Mouse (Mus musculus) gastrocnemius, adult 8-10 months (tissue): ENCODE results near the gene Ggct. TPM values are rescaled to one million over a fixed set of nuclear protein-coding genes. Genes with fewer than 3 reads are reported as not detected.

Experiments
- DNase-seq, 2 experiments: peaks; one replicate each; pipeline ENCODE4 v3.0.0; 2022; ENCODE audit warnings: low spot score in 2 of 2
- total RNA-seq, 4 experiments: library from RNA; stranded (reverse); gene quantifications; 2 replicates each; pipeline ENCODE4 v1.2.4; 2022

The Ggct gene
- total RNA-seq, 4 experiments from 2014 or later: 8.0 to 10.1 (median 8.7) TPM

GRCm38 (mm10) chr6:54952542-54952941, 40.2 kb downstream of the Ggct start:
- DNase-seq: no peak

DNA sequence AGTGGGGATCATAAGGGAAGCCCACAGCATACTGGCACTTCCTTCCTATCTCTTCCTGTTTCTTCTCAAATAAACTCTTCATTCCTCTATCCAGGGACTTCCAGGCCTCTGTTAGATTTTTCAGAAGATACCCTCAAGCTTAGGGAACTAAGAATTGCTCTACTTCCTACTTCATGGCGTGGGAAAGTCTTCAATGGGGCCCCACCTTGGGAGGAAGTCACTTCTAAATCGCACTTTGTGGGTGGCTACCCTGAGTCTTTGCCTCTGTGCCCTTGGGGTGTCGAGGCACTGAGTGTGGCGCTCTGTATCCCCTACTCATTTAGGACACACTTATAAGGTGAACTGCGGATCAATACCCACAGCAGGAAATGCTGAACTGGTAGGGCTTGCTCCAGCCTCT, 44.1 kb downstream of the Ggct start:
- DNase-seq: no peak

GRCm38 (mm10) chr6:54946241-54946953, 46.4 kb downstream of the Ggct start:
- no peak for DNase-seq

DNA sequence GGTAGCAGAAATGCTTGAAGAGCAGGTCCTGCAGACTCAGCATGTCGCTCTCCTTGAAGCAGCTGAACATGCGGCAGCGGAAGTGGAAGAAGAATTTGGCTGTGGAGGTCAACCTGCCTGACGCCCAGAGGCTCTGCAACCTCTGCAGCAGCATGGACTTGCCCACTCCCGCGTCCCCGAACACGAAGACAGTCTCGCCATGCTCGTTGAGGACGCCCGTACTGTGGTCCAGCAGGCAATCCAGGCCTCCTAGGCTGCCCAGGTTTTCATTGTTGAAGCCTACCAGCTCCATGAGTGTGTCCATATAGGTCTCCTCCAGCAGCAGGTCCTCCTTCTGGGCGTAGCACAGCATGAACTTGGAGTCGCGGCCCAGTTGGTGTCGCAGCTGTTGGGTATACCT, 48.2 kb downstream of the Ggct start:
- no peak for DNase-seq

GRCm38 (mm10) chr6:54943753-54944152, 49.0 kb downstream of the Ggct start:
- DNase-seq: no peak

DNA sequence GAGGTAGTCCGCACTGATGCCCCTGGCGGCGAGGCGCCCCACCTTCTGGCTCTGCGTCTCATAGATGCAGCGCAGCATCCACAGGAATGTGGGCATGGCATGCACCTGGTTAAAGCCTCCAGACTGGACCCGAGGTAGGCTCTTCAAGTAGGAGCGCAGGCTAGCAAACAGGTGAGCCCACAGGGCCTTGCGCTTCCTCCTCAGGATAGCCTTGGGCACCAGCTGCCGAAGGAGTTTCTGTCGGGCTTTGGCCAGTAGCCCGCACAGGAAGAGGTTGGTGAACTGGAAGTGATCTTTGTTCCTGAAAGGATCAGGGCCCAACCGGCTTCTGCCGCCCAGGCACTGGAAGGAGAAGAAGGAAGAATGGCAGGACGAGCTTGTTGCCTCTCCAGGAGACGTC, 49.5 kb downstream of the Ggct start:
- no peak for DNase-seq

- DNase-seq: no peak
Observed at GRCm38 (mm10) chr6:54941149-54941548, 51.6 kb downstream of the Ggct start.

GRCm38 (mm10) chr6:54940126-54940525, 52.6 kb downstream of the Ggct start:
- no peak for DNase-seq

DNA sequence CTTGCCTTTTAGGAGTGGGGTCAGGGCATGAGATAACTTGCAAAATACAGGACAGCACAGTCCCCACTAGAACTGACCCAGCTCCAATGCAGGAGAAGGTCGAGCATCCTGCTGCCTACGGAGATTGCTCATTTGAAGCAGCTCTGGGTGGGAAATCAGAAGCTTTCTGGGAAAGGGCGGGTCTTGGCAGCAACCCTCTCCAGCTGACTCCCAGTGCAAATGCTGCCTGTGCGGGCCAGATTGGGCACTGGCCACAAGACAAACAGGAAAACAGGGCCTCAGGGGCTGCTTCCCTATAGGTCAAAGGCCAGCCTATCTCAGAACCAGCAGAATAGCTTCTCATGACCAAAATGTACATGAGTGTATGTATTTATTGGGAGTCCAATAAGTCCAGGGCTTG, 53.1 kb downstream of the Ggct start:
- DNase-seq: peak in 1 of 2 experiments; percentile 21

- DNase-seq: no peak
Observed at GRCm38 (mm10) chr6:54936496-54936895, 56.3 kb downstream of the Ggct start.

GRCm38 (mm10) chr6:54934930-54935329, 57.8 kb downstream of the Ggct start:
- no peak for DNase-seq

- DNase-seq: no peak
Observed at GRCm38 (mm10) chr6:54934313-54934712, 58.4 kb downstream of the Ggct start.

- DNase-seq: no peak
Observed at GRCm38 (mm10) chr6:54933866-54934265, 58.9 kb downstream of the Ggct start.

DNA sequence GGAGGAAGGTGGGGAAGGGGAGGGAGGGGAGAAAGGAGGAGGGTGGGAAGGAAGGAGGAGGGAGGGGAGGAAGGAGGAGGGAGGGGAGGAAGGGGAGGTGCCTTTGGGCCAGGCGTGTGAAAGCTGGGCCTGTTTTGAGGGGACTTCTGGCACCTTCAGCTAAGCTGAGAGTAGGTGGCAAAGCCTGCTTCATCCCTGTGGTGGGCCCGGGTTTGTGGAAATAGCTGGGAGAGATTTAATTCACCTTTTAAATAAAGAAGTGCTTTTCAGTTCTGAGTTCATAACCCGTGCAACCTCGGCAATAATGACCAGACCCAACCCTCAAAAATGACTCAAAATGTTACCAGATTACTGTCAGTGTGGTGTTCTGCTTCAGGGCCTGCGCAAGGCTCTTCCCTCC, 59.5 kb downstream of the Ggct start:
- DNase-seq: no peak

Other genes starting within 250 kb of the Ggct start
- 10 to 100 TPM; 13.0 to 18.4 (median 16.1) TPM for gene Znrf2, start 176.0 kb downstream of the Ggct start, total RNA-seq
- 1 to 10 TPM; 7.0 to 8.9 (median 7.9) TPM for gene Nod1, start 20.3 kb downstream of the Ggct start, total RNA-seq
- gene Gars, start 45.1 kb upstream of the Ggct start, total RNA-seq: 10 to 100 TPM; 59.6 to 64.6 (median 60.4) TPM
- gene Crhr2, start 140.1 kb upstream of the Ggct start, total RNA-seq: 10 to 100 TPM; 17.2 to 21.4 (median 17.7) TPM
- gene Inmt, start 182.1 kb upstream of the Ggct start, total RNA-seq: 10 to 100 TPM; 10.4 to 90.9 (median 28.7) TPM
- gene Mindy4, start 210.4 kb upstream of the Ggct start, total RNA-seq: 1 to 10 TPM; 1.3 to 3.1 (median 2.2) TPM